Mouse (Mus musculus): Measurements from ENCODE around the gene Bola1.
"Not testable (repeated sequence)": the region's sequence is repeated elsewhere in the genome, so short reads cannot be mapped to it uniquely, and the experiment has no call there.

Gene Bola1

DNA sequence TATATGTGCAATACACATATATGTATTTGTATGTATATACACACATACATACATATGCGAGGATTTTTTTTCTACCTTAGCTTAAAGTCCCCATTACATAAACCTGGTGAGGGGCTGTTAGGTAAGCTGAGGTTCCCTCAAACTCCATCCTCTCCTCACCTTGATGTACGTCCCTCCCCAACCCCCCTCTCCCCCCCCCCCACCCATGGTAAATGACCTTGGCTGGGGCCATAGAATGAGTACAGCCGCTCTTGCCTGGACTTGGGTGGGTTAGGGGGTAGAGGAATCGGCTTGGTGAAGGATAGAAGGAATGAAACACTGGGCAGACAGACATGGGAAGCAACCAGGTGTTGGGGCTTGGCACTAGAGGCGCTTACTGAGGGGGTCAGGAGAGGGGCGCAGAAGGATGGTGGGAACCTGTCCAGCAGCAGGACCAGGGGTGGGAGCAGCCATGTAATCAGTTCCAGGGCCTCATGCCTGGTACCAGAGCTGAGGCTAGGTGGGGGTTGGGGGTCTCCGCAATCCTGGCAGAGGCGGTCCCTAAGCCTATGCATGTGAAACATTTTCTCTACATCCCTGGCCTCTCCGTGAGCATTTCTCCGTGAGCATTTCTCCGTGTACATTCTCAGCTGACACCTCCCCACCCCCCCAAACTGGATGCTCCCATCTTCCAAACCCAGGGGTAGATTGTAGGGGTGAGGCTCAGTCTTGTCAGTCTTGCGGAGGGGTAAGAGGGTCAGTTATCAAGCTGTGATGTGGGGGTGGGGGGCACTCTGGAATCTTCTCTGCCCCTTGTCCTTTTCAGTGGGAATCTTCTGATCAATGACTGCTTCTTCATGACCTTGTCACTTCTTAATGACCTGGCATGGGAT, 37.8 kb downstream of the Bola1 start:
- CTCF ChIA-PET: interaction anchor here (0.6 kb wide), 1 partner anchor 317 kb away, joined by 3 read pairs; no protein-coding TSS in a partner anchor

DNA sequence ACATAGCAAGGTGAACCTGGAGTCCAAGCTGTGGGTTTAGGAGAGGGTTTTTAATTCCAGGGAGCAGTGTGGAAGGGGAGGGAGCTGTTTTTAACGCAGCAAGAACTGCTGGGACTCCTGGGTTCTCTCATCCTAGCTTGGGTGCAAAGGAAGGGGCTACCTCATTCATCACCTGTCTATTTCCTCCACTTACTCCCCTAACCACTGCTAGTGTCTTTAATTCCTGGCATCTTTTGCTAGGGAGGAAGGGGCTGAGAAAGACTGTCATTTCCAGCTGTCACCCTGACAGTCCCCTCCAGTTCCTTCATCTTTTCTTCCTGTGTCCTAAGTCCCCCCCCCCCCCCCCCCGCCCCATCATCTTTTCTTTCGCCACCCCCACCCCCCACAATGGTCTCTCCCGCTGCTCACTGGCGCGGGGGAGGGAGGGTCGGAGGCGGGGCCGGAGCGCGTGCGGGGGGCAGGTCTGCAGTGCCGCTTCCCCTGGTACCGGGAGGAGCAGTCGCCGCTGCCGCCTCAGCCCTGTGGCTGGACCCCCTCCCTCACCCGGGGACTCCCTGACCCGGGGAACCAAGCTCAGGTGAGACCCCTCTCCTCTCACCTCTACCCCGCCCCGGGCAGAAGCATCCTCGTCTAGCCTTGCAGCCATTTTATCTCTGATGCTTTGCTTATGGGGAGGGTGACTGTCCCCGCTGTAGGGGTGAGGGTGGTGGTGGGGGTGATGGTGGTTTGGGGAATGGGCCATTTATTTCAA, 38.6 kb downstream of the Bola1 start, which contains the start of gene Sv2a:
Gene Sv2a, plus strand, starts transcription at position 425 of the 751 bp plus-strand sequence.
- CTCF ChIA-PET: interaction anchor here (0.6 kb wide), 1 partner anchor 317 kb away, joined by 3 read pairs; no protein-coding TSS in a partner anchor

DNA sequence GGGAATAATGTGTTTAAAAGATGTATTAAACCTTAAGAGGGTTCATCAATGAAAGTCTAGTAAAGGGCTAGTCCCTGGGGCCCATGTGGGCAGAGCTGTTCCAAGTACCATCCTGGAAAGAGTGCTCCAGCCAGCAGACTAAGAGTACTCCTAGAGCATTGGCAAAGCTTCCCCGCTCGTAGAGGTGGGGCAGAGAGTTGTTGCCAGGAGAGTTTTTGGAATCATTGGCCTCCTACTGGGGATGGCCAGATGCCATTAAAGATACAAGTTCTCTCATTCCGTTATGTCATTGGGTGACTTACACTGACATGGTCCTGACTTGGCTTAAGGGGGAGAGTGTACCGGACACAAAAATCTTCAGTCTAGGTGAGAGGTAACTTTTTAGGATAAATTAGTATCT, 40.0 kb downstream of the Bola1 start:
- CTCF ChIA-PET: interaction anchor here (0.9 kb wide), 1 partner anchor 17 kb away, joined by 3 read pairs; the partner anchor contains the start of gene Mtmr11

DNA sequence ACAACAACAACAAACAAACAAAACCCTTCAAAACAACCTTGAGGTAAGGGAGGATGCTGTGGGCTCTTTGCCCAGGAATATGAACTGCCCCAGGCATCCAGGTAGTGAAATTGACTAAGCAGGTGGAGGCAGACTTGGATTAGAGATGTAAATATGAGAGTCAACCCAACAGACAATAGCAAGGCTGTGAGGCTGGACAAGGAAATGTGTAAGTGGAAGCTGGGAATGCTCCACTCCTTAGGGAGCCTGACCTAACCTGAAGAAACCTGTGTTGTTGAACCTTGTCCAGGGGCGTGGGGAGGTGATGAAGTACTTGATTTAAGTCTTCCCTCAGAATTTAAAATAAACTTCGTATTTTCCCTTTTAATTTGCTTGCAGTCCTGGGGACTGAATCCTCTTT, 40.6 kb downstream of the Bola1 start:
- CTCF ChIA-PET: interaction anchor here (0.9 kb wide), 1 partner anchor 17 kb away, joined by 3 read pairs; the partner anchor contains the start of gene Mtmr11

DNA sequence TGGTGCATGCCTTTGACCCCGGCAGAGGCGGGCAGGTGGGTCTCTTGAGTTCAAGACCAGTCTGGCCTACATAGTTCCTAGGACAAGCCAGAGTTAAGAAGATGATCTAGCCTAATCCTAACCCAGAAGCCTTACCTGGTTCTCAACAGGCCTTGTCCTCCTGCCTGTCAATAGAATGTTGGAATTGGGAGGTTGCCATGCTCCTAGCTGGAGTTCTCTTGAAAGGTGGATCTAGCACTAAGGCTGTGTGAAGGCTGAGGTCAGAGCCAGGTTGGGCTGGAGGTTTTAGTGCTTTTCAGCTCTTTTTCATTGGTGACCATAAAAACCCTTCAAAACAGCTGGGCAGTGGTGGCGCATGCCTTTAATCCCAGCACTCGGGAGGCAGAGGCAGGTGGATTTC, 41.1 kb downstream of the Bola1 start:
- CTCF ChIA-PET: no interaction called here

DNA sequence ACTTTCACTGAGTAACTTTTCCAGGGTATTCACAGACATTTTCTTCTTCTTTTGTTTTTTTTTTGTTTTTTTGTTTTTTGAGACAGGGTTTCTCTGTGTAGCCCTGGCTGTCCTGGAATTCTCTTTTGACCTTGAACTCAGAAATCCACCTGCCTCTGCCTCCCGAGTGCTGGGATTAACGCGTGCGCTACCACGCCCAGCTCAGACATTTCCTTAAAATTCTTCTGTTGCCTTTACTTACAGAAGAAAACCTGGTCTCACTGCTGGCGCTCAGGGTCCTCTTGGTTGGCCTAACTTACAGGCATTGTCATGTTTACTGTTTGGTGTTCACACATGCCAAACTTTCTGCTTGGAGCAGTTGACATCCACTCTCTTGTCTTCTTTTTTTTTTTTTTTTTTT, 44.3 kb downstream of the Bola1 start:
- CTCF ChIA-PET: interaction anchor here (0.6 kb wide), 1 partner anchor 33 kb away, joined by 5 read pairs; no protein-coding TSS in a partner anchor

DNA sequence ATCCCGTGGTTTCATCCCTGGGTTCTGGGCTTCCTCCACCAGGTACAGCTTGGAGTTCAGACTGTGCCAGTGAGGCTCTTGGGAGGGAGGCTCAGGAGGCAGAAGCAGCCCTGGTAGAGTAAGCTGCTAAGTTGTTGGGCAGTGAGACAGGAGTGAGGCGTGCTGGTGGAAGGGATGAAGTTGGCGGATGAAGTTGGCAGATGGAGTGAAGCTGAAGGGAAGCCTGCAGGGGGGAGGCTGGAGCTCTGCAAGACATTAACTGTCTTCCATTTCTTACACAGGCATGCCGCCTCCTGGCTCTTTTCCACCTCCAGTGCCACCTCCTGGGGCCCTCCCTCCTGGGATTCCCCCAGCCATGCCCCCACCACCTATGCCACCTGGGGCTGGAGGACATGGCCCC, 45.5 kb downstream of the Bola1 start:
- CTCF ChIA-PET: not testable (repeated sequence)

DNA sequence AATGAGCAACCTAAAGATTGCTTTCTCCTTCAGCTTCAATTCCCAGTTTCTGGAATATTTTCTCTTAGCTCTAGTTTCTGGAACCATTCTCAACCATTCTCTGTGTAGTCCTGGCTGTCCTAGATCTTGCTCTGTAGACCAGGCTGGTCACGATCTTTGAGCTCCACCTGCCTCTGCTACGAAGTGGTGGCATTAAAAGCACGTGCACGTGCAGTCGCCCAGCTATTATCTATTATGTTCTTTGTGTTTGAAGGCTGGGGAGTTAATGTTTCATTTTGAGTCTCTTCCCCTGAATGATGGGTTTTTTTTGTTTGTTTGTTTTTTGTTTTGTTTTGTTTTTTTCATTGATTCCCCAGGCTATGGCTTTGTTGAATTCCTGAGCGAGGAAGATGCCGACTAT, 46.3 kb downstream of the Bola1 start:
- CTCF ChIA-PET: no interaction called here

DNA sequence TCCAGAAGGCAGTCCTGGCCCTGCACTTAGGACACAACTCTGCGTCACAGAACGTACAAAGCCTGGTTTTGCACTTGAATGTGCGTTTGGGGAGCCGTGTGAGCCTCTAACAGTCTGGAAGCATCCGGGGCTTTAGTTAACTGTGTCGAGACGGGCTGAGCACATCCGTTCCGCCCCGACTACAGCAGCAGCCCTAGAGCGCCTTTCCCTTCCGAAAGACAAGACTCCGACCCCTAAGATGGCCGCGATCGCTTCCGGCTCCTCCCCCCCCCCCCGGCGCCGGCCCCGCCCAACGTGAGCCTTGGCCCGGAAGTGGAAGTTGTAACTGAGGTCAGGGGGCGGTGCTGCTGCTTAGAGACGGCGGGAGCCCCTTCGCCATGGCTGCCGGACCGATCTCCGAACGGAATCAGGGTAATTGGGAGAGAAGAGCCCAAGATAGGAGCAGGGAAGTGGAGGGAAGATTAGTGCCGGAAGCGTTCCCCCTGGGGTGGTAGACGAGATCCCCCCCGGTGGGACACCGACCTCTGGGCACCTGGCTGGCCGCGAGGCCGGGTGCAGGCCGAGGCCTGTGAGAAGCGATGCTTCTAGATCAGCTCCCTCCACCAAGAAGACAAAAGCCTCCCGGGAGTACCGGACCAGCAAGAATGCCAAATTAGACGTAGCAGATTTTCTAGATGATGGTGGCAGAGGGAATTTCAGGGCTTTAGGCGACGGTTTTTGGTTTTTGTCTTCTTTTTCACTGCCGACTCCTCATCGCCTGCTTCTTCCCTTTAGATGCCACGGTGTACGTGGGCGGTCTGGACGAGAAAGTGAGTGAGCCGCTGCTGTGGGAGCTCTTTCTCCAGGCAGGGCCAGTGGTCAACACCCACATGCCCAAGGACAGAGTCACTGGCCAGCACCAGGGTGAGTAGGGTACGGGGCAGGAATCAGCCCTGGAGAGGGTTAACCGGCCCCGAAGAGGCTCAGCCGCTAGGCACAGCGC, 47.0 kb downstream of the Bola1 start, which contains the start of gene Sf3b4:
Gene Sf3b4, plus strand, starts transcription at position 136 of the 982 bp plus-strand sequence.
- CTCF ChIA-PET: no interaction called here

DNA sequence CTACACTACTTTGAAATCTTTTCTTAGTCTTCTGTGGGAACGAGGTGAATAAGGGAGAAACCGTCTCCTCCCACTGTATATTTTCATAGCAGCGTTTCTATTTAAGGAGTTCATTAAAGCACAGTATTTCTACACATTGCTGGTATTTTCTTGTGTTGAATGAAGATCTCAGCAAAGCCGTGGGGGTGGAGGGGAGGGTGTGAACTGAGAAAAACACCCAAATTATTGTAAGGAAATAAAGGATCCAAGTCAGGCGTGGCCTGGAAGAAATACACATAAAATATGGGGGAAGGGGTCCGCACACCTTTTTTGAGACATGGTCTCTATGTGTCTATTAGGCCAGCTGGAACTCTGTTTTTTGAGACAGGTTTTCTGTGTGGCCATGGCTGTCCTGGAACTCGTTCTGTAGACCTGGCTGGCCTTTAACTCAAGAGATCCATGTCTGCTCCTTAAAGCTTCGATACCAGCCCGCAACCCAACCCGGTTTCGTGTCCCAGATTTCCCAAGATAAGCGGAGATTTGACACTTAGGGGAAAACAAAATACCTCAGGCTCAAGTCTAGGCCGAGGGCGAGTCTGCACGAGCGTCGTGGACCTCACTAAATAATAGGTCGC, 47.8 kb downstream of the Bola1 start:
- CTCF ChIA-PET: no interaction called here

DNA sequence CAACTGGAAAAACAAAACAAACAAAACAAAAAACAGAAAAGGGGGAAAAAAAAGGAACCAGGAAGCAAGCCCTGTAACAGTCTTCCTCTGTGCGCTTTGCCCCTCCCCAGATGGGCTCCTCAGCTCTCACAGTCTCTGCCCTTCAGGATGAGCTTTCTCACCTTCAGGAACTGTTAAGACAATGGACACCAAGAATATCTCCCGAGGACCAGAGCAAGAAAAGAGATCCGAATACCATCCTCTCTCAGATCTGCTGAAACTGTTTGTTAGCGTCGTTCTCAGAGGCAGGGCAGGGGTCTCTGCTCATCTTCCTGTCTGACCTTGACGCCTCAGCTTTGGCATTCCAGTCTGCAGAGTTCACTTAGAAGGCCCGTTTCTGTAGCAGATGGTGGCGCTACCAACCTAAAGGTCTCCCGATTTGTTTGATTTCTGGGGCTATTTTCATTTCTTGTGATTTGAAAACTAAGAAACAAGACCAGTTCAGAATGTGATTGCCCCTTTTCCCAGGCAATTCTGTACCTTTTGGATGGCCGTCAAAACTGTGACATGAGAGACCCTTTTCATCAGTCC, 48.4 kb downstream of the Bola1 start:
- CTCF ChIA-PET: interaction anchor here (1.4 kb wide), 1 partner anchor 23 kb away, joined by 3 read pairs; no protein-coding TSS in a partner anchor

DNA sequence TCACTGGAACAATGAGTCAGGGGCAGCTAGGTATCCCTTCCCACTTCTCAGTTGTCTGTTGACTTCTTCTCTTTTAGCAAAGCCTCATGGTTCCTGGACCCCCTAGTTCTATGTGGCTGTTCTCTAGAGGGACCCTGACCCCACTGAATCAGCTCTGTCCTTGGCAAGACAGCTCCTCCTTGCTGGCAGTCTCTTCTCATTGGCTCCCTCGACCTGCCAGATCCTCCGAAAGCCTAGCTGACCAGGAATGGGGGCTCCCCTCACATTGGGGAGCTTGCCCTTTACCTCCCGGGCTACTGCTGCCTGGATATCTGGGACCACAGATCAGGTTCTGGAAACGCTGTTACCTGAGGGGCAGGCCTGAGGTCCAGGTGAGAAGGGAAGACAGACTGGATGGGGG, 49.2 kb downstream of the Bola1 start:
- CTCF ChIA-PET: interaction anchor here (1.4 kb wide), 1 partner anchor 22 kb away, joined by 3 read pairs; no protein-coding TSS in a partner anchor

DNA sequence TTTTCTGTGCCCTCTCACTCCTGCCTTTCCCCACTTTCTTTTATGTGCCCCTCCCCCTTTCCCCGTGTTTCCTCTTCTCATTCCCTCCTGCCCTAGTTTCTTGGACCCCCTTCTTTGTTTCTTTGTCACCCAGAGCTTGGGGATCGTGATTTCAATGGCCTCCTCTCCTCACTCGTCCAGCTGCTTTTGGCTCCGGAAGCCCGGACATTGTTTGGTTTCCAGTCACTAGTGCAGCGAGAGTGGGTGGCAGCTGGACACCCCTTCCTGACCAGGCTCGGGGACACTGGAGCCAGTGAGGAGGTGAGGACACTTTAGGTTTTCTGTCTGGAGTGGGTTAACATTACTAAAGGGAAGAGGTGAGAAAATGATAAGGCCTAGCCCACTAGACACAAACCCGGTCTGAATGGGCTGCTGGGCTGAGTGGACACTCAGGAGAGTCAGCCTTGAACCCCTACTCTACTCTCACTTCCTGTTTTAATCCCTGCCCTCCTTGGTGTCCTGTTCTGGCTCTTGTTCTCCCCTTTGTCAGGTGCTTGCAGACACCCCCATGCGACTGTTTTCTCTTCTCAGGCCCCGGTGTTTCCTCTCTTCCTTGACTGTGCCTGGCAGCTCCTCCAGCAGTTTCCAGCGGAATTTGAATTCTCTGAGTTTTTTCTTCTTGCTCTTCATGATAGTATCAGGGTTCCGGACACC, 50.9 kb downstream of the Bola1 start:
- CTCF ChIA-PET: no interaction called here

DNA sequence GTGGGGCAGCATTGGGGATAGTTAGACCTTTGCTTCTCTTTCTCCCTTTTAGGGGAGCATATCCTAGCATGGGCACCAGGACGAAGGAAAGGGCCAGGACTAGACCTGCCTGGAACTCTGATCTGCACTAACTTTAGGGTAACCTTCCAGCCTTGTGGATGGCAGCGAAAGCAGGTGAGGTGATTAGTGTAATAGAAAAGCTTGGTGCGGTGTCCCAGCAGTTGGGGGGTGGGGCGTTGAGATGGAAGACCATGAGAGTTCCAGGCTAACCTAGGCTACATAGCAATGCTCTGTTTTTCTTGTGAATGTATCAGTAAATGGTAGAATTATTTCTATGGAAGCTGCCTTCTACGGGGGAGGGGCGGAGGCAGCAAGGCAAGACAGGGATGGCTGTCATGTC, 56.5 kb downstream of the Bola1 start:
- CTCF ChIA-PET: no interaction called here

DNA sequence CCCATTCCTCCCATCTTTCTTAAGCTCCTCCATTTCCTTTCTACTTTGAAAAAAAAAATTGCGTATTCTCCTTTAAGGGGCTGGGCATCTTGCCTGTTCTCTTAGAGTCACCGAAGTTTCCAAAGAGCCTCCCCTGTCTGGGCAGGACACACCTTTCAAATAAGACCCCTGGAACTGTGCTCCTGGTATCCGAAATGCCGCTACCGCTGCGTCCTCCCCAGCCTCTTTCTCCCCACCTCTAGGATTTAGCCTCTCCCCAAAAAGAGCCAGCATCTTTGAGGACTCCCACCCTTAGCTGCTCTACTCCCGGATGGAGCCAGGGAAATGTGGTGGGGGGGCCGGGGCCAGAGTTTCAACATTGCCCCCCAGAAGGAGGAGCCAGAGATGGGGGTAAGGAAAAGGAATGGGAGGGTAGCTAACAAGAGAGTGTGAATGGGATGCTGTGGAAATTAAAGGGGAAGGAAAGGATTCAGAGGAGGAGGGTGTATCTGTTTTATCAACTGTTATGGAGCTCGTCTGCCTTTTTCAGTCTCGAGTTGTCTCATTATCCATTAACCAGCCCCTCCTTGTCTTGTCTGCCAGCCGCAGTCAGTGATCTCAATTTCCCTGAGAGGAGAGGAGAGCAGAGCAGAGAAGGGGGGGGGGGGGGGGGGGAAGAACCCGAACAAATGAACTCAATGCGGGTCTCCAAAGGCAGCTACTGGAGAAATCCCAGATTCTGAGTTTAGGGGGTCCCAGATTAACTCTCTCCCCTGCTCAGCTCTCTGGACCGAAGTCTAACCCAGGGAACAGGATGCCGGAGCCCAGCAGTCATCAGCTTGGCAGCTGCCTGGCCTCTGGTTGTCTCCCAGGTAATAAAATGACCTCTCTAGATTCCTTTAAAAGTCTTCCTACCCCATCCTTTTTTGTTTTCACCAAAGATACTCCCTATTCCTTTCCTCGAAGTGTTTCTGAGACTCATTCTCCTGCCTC, 57.4 kb downstream of the Bola1 start, which contains the start of gene Mtmr11:
Gene Mtmr11, plus strand, starts transcription at position 136 of the 972 bp plus-strand sequence.
- CTCF ChIA-PET: interaction anchor here (0.8 to 1.0 kb wide), 2 partner anchors 17 to 98 kb away, joined by 3 read pairs; no protein-coding TSS in a partner anchor

DNA sequence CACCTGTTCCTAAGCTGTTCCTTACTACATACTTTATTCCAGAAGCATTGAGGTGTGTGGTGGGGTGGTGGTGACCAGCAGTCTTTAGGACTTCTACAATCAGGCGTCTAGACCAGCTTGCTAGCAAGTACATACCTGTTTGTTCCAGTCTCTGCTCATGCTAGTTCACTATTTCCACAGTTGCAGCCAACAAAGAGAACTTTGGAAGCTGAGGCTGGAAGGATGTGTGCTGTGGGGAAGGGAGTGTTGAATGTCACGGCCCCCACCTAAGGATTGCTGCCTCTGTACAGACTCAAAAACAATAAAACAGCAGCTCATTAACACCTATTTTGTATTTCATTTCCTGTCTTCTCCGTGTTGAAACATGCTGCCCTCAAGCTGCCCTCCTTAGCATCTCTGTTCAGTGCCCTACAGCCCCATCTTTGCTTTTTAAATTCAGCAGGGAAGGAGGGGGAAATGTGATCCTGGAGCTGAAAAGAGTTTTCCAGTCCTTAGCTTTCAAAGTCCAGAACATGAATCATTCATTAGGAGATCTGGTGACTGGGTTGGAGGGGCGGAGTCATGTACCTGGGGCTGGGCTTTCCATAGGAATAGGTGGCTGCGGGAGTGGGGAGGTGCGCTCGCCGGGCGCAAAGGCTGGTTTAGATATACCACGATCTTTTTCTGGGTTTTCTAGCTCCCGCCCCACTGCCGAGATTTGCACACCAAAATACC, 58.5 kb downstream of the Bola1 start:
- CTCF ChIA-PET: interaction anchor here (0.8 kb wide), 1 partner anchor 96 kb away, joined by 3 read pairs; no protein-coding TSS in a partner anchor

DNA sequence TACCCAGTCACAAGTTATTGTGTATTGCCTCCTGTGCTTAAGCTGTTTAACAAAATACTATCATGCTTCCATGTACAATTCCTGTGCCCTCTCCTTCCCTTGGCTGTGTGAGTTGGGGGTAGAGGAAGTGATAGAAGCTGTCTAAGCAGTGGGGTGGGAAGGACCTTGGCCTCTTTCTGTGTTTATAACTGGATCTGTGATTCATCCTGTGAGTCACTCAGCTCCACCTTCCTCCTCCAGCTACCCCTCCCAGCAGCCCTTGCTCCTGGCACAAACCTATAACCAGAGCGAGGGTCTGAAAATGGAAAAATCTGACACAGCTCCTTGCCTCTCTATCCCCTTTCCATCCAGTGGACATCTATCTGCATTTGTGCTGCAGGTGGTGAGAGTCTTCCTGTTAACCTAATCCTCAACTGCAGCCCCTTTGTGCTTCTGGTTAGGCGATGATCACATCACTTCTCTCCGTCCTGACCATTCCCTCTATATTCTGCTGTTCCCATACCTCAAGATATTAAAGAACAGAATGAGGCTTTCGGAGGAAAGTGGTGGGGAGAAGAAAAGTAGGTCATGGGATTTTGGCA, 59.2 kb downstream of the Bola1 start:
- CTCF ChIA-PET: interaction anchor here (0.6 to 1.4 kb wide), 2 partner anchors 36 to 254 kb away, joined by 3 to 4 read pairs; no protein-coding TSS in a partner anchor

All from spleen, embryonic (tissue).